Mouse (Mus musculus): ENCODE measurements around the gene Ak3.
A peak's percentile ranks its signal among the peaks of the same experiment; 100 is the strongest.

The Ak3 gene

GRCm38 (mm10) chr19:29047334-29048170, at the start of gene Ak3:
TSS of gene Ak3 (minus strand) at chr19:29047961.
- peak; percentile 75 for DNase-seq (ENCODE audit: low spot score)

DNA sequence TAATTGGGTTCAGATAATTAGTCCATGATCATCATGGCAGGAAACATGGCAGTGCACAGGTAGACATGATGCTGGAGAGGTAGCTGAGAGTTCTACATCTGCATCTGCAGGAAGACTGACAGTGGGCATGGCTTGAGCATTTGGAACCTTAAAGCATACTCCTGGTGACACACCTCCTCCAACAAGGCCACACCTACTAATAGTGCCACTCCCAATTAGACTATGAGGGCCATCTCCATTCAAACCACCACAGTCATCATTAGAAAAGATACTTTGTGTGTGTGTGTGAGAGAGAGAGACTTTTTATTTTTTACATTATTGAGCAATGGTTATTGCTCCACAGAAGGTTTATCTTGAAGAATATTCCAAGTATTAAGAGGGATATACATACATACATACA, 44.4 kb upstream of the Ak3 start:
- no peak for DNase-seq (ENCODE audit: low spot score)

DNA sequence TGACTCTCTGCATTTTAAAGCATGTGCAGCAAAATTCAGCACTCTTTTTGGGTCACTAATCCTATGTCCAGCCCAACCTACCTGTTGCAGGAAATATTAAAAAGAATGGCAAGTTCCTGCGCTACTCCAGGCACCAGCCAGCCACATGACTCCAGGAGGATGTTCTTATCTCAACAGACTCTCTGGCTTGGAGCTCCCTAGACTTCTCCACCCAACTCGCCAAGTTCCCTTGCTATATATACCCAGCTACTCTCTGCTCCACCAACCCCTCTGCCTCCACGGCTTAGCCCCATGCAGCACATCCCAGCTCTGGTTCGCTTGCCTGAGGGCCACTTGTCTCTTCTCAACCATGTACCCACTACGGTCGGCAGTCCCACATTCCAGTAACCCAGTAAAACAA, 40.9 kb upstream of the Ak3 start:
- no peak for DNase-seq (ENCODE audit: low spot score)

DNA sequence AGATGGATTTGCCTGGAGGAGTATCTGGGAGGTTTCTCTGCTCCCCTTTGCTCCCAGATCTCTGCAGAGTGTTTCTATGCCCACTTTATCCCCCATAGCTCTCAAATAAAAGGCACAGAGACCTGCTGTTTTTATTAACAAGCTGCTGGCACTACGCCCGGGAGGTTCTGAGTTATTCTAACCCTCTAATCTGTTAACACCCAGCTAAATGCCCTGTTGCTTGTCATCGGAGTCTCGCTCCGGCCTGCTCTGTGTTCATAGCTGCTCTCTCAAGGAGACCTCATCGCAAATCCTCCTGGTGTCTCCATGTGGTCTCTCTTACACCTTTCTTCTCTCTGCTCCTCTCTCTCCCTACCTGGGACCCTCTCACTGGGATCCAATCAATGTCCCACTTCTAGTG, 27.0 kb upstream of the Ak3 start:
- no peak for DNase-seq (ENCODE audit: low spot score)

DNA sequence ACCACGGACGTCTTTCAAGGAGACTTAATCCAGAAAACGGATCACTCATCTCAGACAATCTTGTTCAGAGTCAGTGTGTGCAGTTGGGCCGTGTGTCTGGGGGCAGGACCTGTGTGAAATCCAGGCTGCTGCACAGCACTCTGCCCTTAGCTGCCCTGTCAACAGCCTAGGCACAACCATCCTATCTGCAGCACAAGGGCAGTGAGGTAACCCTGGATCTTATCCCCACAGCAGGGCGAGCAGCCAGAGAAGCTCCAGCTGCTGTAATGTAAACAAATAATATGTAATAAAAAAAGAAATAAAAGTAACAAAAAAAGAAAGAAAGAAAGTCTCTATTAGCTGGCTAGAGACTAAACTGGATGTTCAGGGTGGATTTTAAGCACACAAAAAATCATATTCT, 21.4 kb upstream of the Ak3 start:
- no peak for DNase-seq (ENCODE audit: low spot score)

DNA sequence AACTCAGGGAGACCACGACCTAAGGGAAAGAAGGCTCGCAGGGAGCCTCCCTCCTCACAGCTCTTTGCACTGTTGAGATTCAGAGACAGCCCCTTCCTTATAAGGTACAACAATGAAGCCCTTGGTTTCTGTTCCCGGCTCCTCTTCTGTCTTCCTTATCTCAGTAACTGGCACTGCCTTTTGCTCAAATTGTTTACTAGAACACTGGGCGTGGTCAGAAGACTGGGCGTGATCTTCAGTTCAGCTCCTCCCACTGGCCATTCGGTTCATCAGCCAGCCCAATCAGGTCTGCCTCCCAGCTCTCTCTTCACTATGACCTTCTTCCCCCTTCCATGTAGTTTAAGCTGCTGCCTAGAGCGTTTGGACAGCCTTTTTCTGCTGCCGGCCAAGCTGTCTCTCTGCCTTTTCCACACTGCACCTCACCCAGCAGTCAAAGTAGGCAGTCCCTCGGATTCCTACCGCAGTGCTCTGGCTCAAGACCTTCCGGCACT, 19.3 kb upstream of the Ak3 start:
- DNase-seq (ENCODE audit: low spot score) = peak; percentile 85

- no peak for DNase-seq (ENCODE audit: low spot score)
Measured at GRCm38 (mm10) chr19:29064451-29065102, 16.8 kb upstream of the Ak3 start.

- peak; percentile 92 for DNase-seq (ENCODE audit: low spot score)
Measured at GRCm38 (mm10) chr19:29063577-29064363, 16.0 kb upstream of the Ak3 start.

DNA sequence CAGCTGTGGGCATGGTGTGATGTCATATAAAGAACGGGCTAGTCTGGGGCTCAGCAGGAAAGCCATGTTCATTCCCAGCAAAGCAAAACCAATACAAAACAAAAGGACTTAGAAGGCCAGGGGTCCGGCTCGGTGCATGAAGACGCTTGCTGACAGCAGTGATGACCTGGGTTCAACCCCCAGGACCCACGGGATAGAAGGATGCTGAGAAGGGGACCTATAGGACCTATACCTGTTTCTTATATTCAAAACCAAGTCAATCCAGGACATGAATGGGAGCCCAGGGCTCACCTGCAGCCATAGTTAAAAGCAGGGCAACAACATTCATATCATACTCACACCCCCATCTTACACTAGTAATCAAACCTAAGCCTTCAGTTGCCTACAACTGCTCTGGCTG, 15.2 kb upstream of the Ak3 start:
- DNase-seq (ENCODE audit: low spot score) = no peak

- no peak for DNase-seq (ENCODE audit: low spot score)
Measured at GRCm38 (mm10) chr19:29060299-29060698, 12.5 kb upstream of the Ak3 start.

DNA sequence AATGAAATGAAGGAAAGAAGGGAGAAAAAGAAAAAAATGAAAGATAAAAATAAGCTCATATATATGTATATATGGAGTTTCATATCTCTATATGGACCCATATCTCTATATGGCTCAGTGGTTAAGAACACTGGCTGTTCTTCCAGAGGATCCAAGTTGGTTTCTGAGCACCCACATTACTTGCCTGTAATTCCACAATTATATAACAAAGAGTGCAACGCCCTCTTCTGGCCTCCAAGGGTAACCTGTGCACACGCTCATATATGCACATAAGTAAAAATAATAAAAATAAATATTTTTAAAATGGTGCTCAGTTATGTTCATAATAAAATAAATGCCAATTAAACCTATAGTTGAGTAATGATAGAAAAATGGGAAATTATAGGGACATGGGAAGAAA, 11.9 kb upstream of the Ak3 start:
- no peak for DNase-seq (ENCODE audit: low spot score)

- DNase-seq (ENCODE audit: low spot score) = no peak
Measured at GRCm38 (mm10) chr19:29058741-29059140, 11.0 kb upstream of the Ak3 start.

DNA sequence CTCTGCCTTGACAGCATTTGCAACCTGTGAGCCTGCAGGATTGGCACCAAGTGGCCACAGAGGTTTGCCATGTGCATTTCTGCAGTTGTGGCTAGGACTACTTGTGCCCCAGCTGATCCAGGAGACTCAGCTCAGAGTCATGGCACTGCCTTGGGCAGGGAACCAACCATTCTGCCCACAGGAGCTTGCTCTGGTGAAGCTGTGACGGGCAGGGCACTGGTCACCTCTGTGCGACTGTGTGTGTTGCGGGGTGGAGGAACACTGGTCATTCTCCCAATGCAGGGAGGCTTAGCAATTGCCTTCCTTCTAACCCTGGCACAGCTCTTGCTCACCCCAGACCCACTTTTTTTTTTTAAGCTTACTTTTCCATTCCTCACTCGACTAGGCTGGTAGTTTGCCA, 7.7 kb upstream of the Ak3 start:
- DNase-seq (ENCODE audit: low spot score) = no peak

- DNase-seq (ENCODE audit: low spot score) = no peak
Measured at GRCm38 (mm10) chr19:29054594-29054993, 6.8 kb upstream of the Ak3 start.

GRCm38 (mm10) chr19:29052786-29053185, 5.0 kb upstream of the Ak3 start:
- DNase-seq (ENCODE audit: low spot score) = no peak

DNA sequence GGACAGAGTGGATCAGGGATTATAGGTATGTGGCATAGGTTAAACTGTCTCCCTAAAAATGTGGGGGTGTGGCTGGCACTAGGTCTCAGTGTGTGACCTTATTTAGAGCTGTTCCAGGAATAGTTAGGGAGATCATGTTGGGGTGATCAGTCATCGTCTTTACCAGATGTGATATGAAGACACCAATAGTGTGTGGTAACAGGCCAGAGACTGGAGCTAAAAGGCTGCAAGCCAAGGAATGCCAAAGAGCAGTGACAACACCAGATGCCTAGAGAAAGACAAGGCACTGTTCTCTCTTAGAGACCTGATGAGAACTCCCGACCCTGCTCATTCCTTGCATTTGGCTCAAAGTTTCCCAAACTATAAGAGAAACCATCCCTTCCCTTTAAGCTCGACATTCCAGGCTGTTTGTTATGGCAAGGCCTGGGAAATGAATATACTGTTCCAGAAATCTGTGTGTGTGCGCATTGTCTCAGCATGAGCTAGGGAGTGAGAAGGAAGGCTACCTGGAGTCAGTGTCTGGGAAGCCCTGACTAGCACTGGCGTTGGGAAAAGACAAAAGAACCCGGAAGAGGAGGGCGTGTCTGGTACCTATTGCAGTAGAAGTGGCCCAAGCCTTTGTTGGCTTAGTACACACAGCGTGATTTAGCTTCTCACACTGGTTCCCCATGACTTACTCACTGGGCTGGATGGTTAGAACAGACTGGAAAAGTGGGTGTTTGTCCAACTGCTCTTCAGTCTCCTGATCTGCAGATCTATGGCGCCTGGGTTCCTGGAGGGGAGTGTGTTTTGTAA, 2.6 kb upstream of the Ak3 start:
- no peak for DNase-seq (ENCODE audit: low spot score)

- DNase-seq (ENCODE audit: low spot score) = no peak
Measured at GRCm38 (mm10) chr19:29049401-29050075, 1.8 kb upstream of the Ak3 start.

- no peak for DNase-seq (ENCODE audit: low spot score)
Measured at GRCm38 (mm10) chr19:29046961-29047333, 814 bp downstream of the Ak3 start.

DNA sequence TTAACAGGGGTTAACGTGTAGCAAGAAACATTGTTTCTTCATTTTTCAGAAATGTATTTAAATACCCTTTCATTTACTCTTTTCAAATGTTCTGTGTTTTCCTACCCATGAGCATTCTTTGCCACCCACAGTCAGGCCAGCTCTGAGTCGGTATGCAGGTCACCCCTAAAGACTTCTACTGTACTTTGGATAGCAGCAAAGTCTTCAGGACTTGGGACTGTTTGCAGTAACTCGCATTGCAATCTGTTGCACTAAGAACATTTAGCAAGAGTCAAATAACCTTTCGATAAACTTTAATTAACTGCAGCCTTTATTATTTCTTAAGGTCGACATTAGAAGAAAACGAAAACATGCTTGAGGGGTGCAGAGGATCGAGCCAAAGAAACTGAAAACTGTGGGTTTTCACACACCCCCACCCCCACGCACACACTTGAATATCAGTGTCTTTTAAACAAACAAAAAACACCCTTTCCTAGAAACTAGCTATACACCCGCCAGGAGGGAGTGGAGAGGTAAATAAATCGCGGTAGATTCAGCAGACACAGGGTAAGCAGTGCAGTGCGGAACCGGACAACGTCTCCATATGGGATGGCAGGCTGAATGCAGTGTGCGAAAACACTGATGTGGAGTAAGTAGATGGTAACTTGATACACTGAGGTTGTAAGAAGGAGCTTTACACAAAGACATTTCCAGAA, 1.7 kb downstream of the Ak3 start:
- no peak for DNase-seq (ENCODE audit: low spot score)

- no peak for DNase-seq (ENCODE audit: low spot score)
Measured at GRCm38 (mm10) chr19:29045369-29045768, 2.4 kb downstream of the Ak3 start.

GRCm38 (mm10) chr19:29044353-29044768, 3.4 kb downstream of the Ak3 start:
- DNase-seq (ENCODE audit: low spot score) = no peak

Data from layer of hippocampus, adult 11-12 months (tissue).